Mouse (Mus musculus): Measurements from ENCODE around the gene Gm44511. TPM values are rescaled to one million over a fixed set of nuclear protein-coding genes. Genes with fewer than 3 reads are reported as not detected.
"Not testable (repeated sequence)": the region's sequence is repeated elsewhere in the genome, so short reads cannot be mapped to it uniquely, and the experiment has no call there.

The Gm44511 gene
- polyA plus RNA-seq, 1 experiment from 2014 or later = not detected

GRCm38 (mm10) chr6:128804823-128805640, 21.1 kb downstream of the Gm44511 start:
- H3K4me1 ChIP-seq; H3K9me3 ChIP-seq (replicated peaks); H3K36me3 ChIP-seq; H3K27me3 ChIP-seq (ENCODE audit: low read depth, poor library complexity, severe bottlenecking); H3K27ac ChIP-seq (replicated peaks); H3K4me3 ChIP-seq: not testable (repeated sequence)
- 69% methylated on average over 7 of the region's 7 CpGs for WGBS
- DNase-seq (ENCODE audit: low spot score) = peak; percentile 58

- peak; percentile 98 for DNase-seq (ENCODE audit: low spot score)
- H3K4me3 ChIP-seq = peak overlapping the region; percentile 61
- H3K4me1 ChIP-seq = peaks cover 13% of the 10 kb centered on the region
- H3K36me3 ChIP-seq = no peaks in the 10 kb centered on the region
- WGBS = 10% methylated on average over 26 of the region's 26 CpGs
- H3K27ac ChIP-seq (replicated peaks) = 0 out of 2 replicates have a peak overlapping the region, but pooled peaks have one; percentile 9
- no peaks in the 10 kb centered on the region for H3K9me3 ChIP-seq (replicated peaks)
- no peaks in the 10 kb centered on the region for H3K27me3 ChIP-seq (ENCODE audit: low read depth, poor library complexity, severe bottlenecking)
Observed at GRCm38 (mm10) chr6:128802999-128803857, 22.9 kb downstream of the Gm44511 start.

GRCm38 (mm10) chr6:128802557-128802956, 23.6 kb downstream of the Gm44511 start:
- Histone ChIP-seq H3K4me3 (peak overlapping the region; percentile 61), H3K27ac (replicated peaks) (peak overlapping the region; percentile 75), H3K4me1 (peaks cover 18% of the 10 kb centered on the region), H3K36me3 (no peaks in the 10 kb centered on the region), H3K27me3 (ENCODE audit: low read depth, poor library complexity, severe bottlenecking) (no peaks in the 10 kb centered on the region), H3K9me3 (replicated peaks) (no peaks in the 10 kb centered on the region)
- DNase-seq (ENCODE audit: low spot score) = no peak
- 18% methylated on average over 10 of the region's 10 CpGs for WGBS

DNA sequence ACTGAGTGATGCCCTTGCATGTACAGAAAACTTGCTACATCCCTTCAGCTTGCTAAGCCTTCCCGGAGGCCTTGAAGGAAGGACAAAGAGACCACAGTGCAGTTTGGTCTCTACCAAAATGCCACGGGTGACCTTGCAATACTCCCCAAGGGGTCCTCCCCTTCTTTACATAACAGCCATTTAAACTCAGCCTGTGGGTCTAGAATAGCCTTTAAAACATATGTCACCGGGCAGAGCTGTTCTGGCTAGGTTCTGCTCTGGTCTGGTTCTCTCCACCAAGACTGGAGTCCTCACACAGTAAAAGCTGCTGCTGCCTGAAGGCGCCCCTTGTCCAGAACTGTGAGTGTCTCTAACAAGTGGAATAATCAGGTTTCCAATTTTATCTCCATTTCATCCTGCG, 25.4 kb downstream of the Gm44511 start:
- not testable (repeated sequence) for H3K9me3 ChIP-seq (replicated peaks); H3K27ac ChIP-seq (replicated peaks); H3K27me3 ChIP-seq (ENCODE audit: low read depth, poor library complexity, severe bottlenecking); H3K4me3 ChIP-seq; DNase-seq (ENCODE audit: low spot score); H3K36me3 ChIP-seq
- peaks cover 18% of the 10 kb centered on the region for H3K4me1 ChIP-seq
- 79% methylated on average over 5 of the region's 5 CpGs for WGBS

DNA sequence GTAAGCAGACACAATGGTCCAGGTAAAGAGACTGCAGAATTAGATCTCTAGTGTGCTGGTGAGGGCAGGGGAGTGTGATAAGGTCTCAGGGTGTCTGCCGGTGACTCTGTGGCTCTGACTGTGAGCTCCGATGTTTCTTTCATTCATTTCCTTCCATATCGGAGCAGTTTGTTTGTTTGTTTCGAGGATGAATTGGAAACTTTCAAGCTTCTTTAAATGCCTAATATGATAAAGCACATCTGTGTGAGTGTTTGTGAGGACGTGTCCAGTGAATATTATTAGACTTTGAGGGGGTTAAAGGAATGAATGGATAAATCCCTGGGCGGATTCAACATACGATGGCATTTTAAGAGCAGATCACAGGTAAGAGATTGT, 26.2 kb downstream of the Gm44511 start:
- DNase-seq (ENCODE audit: low spot score) = no peak
- 32% methylated on average over 7 of the region's 7 CpGs for whole genome bisulfite sequencing
- Histone ChIP-seq H3K27ac (replicated peaks) (peak overlapping the region; percentile 85), H3K27me3 (ENCODE audit: low read depth, poor library complexity, severe bottlenecking) (no peaks in the 10 kb centered on the region), H3K4me3 (peak overlapping the region; percentile 66), H3K9me3 (replicated peaks) (no peaks in the 10 kb centered on the region), H3K36me3 (no peaks in the 10 kb centered on the region), H3K4me1 (peaks cover 18% of the 10 kb centered on the region)

- not testable (repeated sequence) for H3K36me3 ChIP-seq; H3K9me3 ChIP-seq (replicated peaks); H3K27me3 ChIP-seq (ENCODE audit: low read depth, poor library complexity, severe bottlenecking)
- under 1% methylated on average over 49 of the region's 49 CpGs for whole genome bisulfite sequencing
- Histone ChIP-seq H3K4me3 (peak overlapping the region; percentile 66), H3K4me1 (peaks cover 18% of the 10 kb centered on the region), H3K27ac (replicated peaks) (peak overlapping the region; percentile 85)
- peak; percentile 90 for DNase-seq (ENCODE audit: low spot score)
Observed at GRCm38 (mm10) chr6:128799144-128799895, 26.8 kb downstream of the Gm44511 start.

DNA sequence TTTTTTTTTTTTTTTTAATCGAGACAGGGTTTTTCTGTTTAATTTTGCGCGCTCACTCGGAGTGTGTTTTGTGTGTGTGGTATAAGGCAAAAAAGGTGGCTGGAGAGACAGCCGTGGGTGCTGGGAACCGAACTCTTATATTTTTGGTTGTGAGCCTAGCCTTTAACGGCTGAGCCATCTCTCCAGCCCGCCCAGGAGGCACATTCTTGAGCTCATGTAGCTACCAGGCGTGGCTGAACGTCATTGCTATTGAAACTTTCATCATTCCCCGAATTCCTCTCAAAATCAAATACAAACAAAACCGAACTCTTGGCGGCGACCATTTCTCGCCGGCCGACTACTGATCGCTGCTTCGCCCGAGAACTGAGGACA, 27.4 kb downstream of the Gm44511 start:
- H3K27me3 ChIP-seq (ENCODE audit: low read depth, poor library complexity, severe bottlenecking); H3K9me3 ChIP-seq (replicated peaks); H3K36me3 ChIP-seq: not testable (repeated sequence)
- Histone ChIP-seq H3K27ac (replicated peaks) (peak overlapping the region; percentile 85), H3K4me3 (peak overlapping the region; percentile 66), H3K4me1 (peaks cover 18% of the 10 kb centered on the region)
- peak; percentile 86 for DNase-seq (ENCODE audit: low spot score)
- WGBS = under 1% methylated on average over 20 of the region's 20 CpGs

- Histone ChIP-seq H3K9me3 (replicated peaks) (no peaks in the 10 kb centered on the region), H3K27me3 (ENCODE audit: low read depth, poor library complexity, severe bottlenecking) (no peaks in the 10 kb centered on the region), H3K4me3 (peak overlapping the region; percentile 66), H3K27ac (replicated peaks) (peak overlapping the region; percentile 57), H3K36me3 (no peaks in the 10 kb centered on the region), H3K4me1 (peaks cover 15% of the 10 kb centered on the region)
- WGBS = 18% methylated on average over 15 of the region's 15 CpGs
- peak; percentile 45 for DNase-seq (ENCODE audit: low spot score)
Observed at GRCm38 (mm10) chr6:128797936-128798771, 28.0 kb downstream of the Gm44511 start.

GRCm38 (mm10) chr6:128797185-128797905, 28.8 kb downstream of the Gm44511 start:
- WGBS = 81% methylated on average over 12 of the region's 12 CpGs
- Histone ChIP-seq H3K4me1 (peaks cover 12% of the 10 kb centered on the region), H3K4me3 (peak overlapping the region; percentile 66), H3K9me3 (replicated peaks) (no peaks in the 10 kb centered on the region), H3K36me3 (no peaks in the 10 kb centered on the region), H3K27ac (replicated peaks) (no peak overlapping the region), H3K27me3 (ENCODE audit: low read depth, poor library complexity, severe bottlenecking) (no peaks in the 10 kb centered on the region)
- no peak for DNase-seq (ENCODE audit: low spot score)

GRCm38 (mm10) chr6:128796321-128796955, 29.7 kb downstream of the Gm44511 start:
- DNase-seq (ENCODE audit: low spot score) = no peak
- Histone ChIP-seq H3K27me3 (ENCODE audit: low read depth, poor library complexity, severe bottlenecking) (no peaks in the 10 kb centered on the region), H3K4me1 (peaks cover 10% of the 10 kb centered on the region), H3K27ac (replicated peaks) (no peak overlapping the region), H3K9me3 (replicated peaks) (no peaks in the 10 kb centered on the region), H3K4me3 (no peak overlapping the region), H3K36me3 (no peaks in the 10 kb centered on the region)
- WGBS = 75% methylated on average over 8 of the region's 8 CpGs

GRCm38 (mm10) chr6:128793734-128794133, 32.4 kb downstream of the Gm44511 start:
- no peak overlapping the region for H3K27ac ChIP-seq (replicated peaks)
- DNase-seq (ENCODE audit: low spot score) = no peak
- WGBS = 66% methylated on average over 6 of the region's 6 CpGs
- peaks cover 7% of the 10 kb centered on the region for H3K4me1 ChIP-seq
- no peaks in the 10 kb centered on the region for H3K36me3 ChIP-seq
- H3K4me3 ChIP-seq = no peak overlapping the region
- no peaks in the 10 kb centered on the region for H3K9me3 ChIP-seq (replicated peaks)
- no peaks in the 10 kb centered on the region for H3K27me3 ChIP-seq (ENCODE audit: low read depth, poor library complexity, severe bottlenecking)

All from midbrain, embryonic 10.5 days (tissue).